Mouse (Mus musculus): Measurements from ENCODE around the gene Vps18. TPM values are rescaled to one million over a fixed set of nuclear protein-coding genes. Genes with fewer than 3 reads are reported as not detected.

Gene Vps18
- polyA plus RNA-seq, 1 experiment from 2014 or later = 17.5 TPM

GRCm38 (mm10) chr2:119304798-119305208 is 16.3 kb downstream of the Vps18 start:
- H3K36me3 ChIP-seq (ENCODE audit: control insufficient read depth, insufficient read depth, low read length) = no peaks in the 10 kb centered on the region
- no peaks in the 10 kb centered on the region for H3K27me3 ChIP-seq (ENCODE audit: control insufficient read depth, insufficient read depth, low read length)
- H3K4me2 ChIP-seq (ENCODE audit: low read depth, low read length) = no peak overlapping the region
- H3K9ac ChIP-seq (ENCODE audit: low read length) = peak overlapping the region; percentile 49; the same call in 1 of the 2 replicates
- H3K4me1 ChIP-seq (ENCODE audit: control insufficient read depth, insufficient read depth, low read length) = peaks cover 18% of the 10 kb centered on the region
- ATAC-seq (ENCODE audit: insufficient read depth, low FRiP score) = peak; percentile 68
- H3K4me3 ChIP-seq (replicated peaks; ENCODE audit: low read length) = no peak overlapping the region
- H3K27ac ChIP-seq (ENCODE audit: low read length) = peak overlapping the region; percentile 51
- 21% methylated on average over 3 of the region's 3 CpGs for WGBS
- H3K9me3 ChIP-seq (replicated peaks; ENCODE audit: control insufficient read depth, low read length) = no peaks in the 10 kb centered on the region

GRCm38 (mm10) chr2:119311544-119311943 is 23.0 kb downstream of the Vps18 start:
- Histone ChIP-seq H3K9me3 (replicated peaks; ENCODE audit: control insufficient read depth, low read length) (no peaks in the 10 kb centered on the region), H3K27me3 (ENCODE audit: control insufficient read depth, insufficient read depth, low read length) (no peaks in the 10 kb centered on the region), H3K27ac (ENCODE audit: low read length) (no peak overlapping the region), H3K4me2 (ENCODE audit: low read depth, low read length) (no peak overlapping the region), H3K9ac (ENCODE audit: low read length) (peak overlapping the region; percentile 8; the same call in 1 of the 2 replicates), H3K4me3 (replicated peaks; ENCODE audit: low read length) (no peak overlapping the region), H3K4me1 (ENCODE audit: control insufficient read depth, insufficient read depth, low read length) (no peaks in the 10 kb centered on the region), H3K36me3 (ENCODE audit: control insufficient read depth, insufficient read depth, low read length) (no peaks in the 10 kb centered on the region)
- WGBS = 31% methylated on average over 12 of the region's 12 CpGs
- no peak for ATAC-seq (ENCODE audit: insufficient read depth, low FRiP score)

- WGBS = 73% methylated on average over 2 of the region's 2 CpGs
- ATAC-seq (ENCODE audit: insufficient read depth, low FRiP score) = no peak
Measured at GRCm38 (mm10) chr2:119312380-119312958, 23.9 kb downstream of the Vps18 start.

GRCm38 (mm10) chr2:119313780-119314479 is 25.4 kb downstream of the Vps18 start:
- Histone ChIP-seq H3K9me3 (replicated peaks; ENCODE audit: control insufficient read depth, low read length) (no peaks in the 10 kb centered on the region), H3K4me2 (ENCODE audit: low read depth, low read length) (no peak overlapping the region), H3K9ac (ENCODE audit: low read length) (no peak overlapping the region), H3K36me3 (ENCODE audit: control insufficient read depth, insufficient read depth, low read length) (no peaks in the 10 kb centered on the region), H3K27me3 (ENCODE audit: control insufficient read depth, insufficient read depth, low read length) (no peaks in the 10 kb centered on the region), H3K4me1 (ENCODE audit: control insufficient read depth, insufficient read depth, low read length) (0 out of 2 replicates have a peak, but pooled peaks cover 6% of the 10 kb centered on the region), H3K4me3 (replicated peaks; ENCODE audit: low read length) (no peak overlapping the region), H3K27ac (ENCODE audit: low read length) (no peak overlapping the region; the same call in 1 of the 2 replicates)
- ATAC-seq (ENCODE audit: insufficient read depth, low FRiP score) = no peak
- WGBS = 45% methylated on average over 10 of the region's 10 CpGs

More at GRCm38 (mm10) chr2:119312380-119312958, 23.9 kb downstream of the Vps18 start:
- H3K27me3 ChIP-seq (ENCODE audit: control insufficient read depth, insufficient read depth, low read length) = no peaks in the 10 kb centered on the region
- no peak overlapping the region for H3K9ac ChIP-seq (ENCODE audit: low read length)
- H3K4me1 ChIP-seq (ENCODE audit: control insufficient read depth, insufficient read depth, low read length) = no peaks in the 10 kb centered on the region
- H3K9me3 ChIP-seq (replicated peaks; ENCODE audit: control insufficient read depth, low read length) = no peaks in the 10 kb centered on the region
- H3K36me3 ChIP-seq (ENCODE audit: control insufficient read depth, insufficient read depth, low read length) = no peaks in the 10 kb centered on the region
- H3K4me3 ChIP-seq (replicated peaks; ENCODE audit: low read length) = no peak overlapping the region
- no peak overlapping the region for H3K27ac ChIP-seq (ENCODE audit: low read length)
- no peak overlapping the region for H3K4me2 ChIP-seq (ENCODE audit: low read depth, low read length)

GRCm38 (mm10) chr2:119314742-119315310 is 26.3 kb downstream of the Vps18 start:
- H3K36me3 ChIP-seq (ENCODE audit: control insufficient read depth, insufficient read depth, low read length) = no peaks in the 10 kb centered on the region
- no peak overlapping the region for H3K9ac ChIP-seq (ENCODE audit: low read length)
- H3K4me2 ChIP-seq (ENCODE audit: low read depth, low read length) = no peak overlapping the region
- no peaks in the 10 kb centered on the region for H3K9me3 ChIP-seq (replicated peaks; ENCODE audit: control insufficient read depth, low read length)
- WGBS = 75% methylated on average over 12 of the region's 12 CpGs
- no peak for ATAC-seq (ENCODE audit: insufficient read depth, low FRiP score)
- no peak overlapping the region; the same call in 1 of the 2 replicates for H3K27ac ChIP-seq (ENCODE audit: low read length)
- no peaks in the 10 kb centered on the region for H3K27me3 ChIP-seq (ENCODE audit: control insufficient read depth, insufficient read depth, low read length)
- 0 out of 2 replicates have a peak, but pooled peaks cover 6% of the 10 kb centered on the region for H3K4me1 ChIP-seq (ENCODE audit: control insufficient read depth, insufficient read depth, low read length)
- no peak overlapping the region for H3K4me3 ChIP-seq (replicated peaks; ENCODE audit: low read length)

GRCm38 (mm10) chr2:119318043-119318710 is 29.6 kb downstream of the Vps18 start:
- WGBS = 53% methylated on average over 3 of the region's 3 CpGs
- H3K4me1 ChIP-seq (ENCODE audit: control insufficient read depth, insufficient read depth, low read length) = peaks cover 24% of the 10 kb centered on the region
- peaks cover 21% of the 10 kb centered on the region for H3K27me3 ChIP-seq (ENCODE audit: control insufficient read depth, insufficient read depth, low read length)
- H3K9ac ChIP-seq (ENCODE audit: low read length) = no peak overlapping the region
- H3K4me2 ChIP-seq (ENCODE audit: low read depth, low read length) = no peak overlapping the region
- H3K9me3 ChIP-seq (replicated peaks; ENCODE audit: control insufficient read depth, low read length) = no peaks in the 10 kb centered on the region
- H3K27ac ChIP-seq (ENCODE audit: low read length) = peak overlapping the region; percentile 84
- ATAC-seq (ENCODE audit: insufficient read depth, low FRiP score) = peak; percentile 58; the same call in 1 of the 2 replicates
- H3K36me3 ChIP-seq (ENCODE audit: control insufficient read depth, insufficient read depth, low read length) = no peaks in the 10 kb centered on the region
- H3K4me3 ChIP-seq (replicated peaks; ENCODE audit: low read length) = no peak overlapping the region

- no peak overlapping the region for H3K4me2 ChIP-seq (ENCODE audit: low read depth, low read length)
- H3K4me1 ChIP-seq (ENCODE audit: control insufficient read depth, insufficient read depth, low read length) = peaks cover 43% of the 10 kb centered on the region
- no peak for ATAC-seq (ENCODE audit: insufficient read depth, low FRiP score)
- H3K9ac ChIP-seq (ENCODE audit: low read length) = no peak overlapping the region
- H3K9me3 ChIP-seq (replicated peaks; ENCODE audit: control insufficient read depth, low read length) = no peaks in the 10 kb centered on the region
- WGBS = 69% methylated on average over 8 of the region's 8 CpGs
- no peak overlapping the region for H3K4me3 ChIP-seq (replicated peaks; ENCODE audit: low read length)
- no peaks in the 10 kb centered on the region for H3K36me3 ChIP-seq (ENCODE audit: control insufficient read depth, insufficient read depth, low read length)
- peaks cover 39% of the 10 kb centered on the region for H3K27me3 ChIP-seq (ENCODE audit: control insufficient read depth, insufficient read depth, low read length)
- H3K27ac ChIP-seq (ENCODE audit: low read length) = no peak overlapping the region
Measured at GRCm38 (mm10) chr2:119320571-119320970, 32.0 kb downstream of the Vps18 start.

- H3K9me3 ChIP-seq (replicated peaks; ENCODE audit: control insufficient read depth, low read length) = no peaks in the 10 kb centered on the region
- H3K4me1 ChIP-seq (ENCODE audit: control insufficient read depth, insufficient read depth, low read length) = peaks cover 49% of the 10 kb centered on the region
- peak overlapping the region; percentile 61 for H3K9ac ChIP-seq (ENCODE audit: low read length)
- 8% methylated on average over 48 of the region's 48 CpGs for WGBS
- H3K27me3 ChIP-seq (ENCODE audit: control insufficient read depth, insufficient read depth, low read length) = peaks cover 52% of the 10 kb centered on the region
- no peak for ATAC-seq (ENCODE audit: insufficient read depth, low FRiP score)
- H3K4me2 ChIP-seq (ENCODE audit: low read depth, low read length) = peak overlapping the region; percentile 53
- H3K36me3 ChIP-seq (ENCODE audit: control insufficient read depth, insufficient read depth, low read length) = no peaks in the 10 kb centered on the region
- no peak overlapping the region for H3K27ac ChIP-seq (ENCODE audit: low read length)
- peak overlapping the region; percentile 35 for H3K4me3 ChIP-seq (replicated peaks; ENCODE audit: low read length)
Measured at GRCm38 (mm10) chr2:119321771-119322586, 33.4 kb downstream of the Vps18 start.

All from stomach, embryonic 16.5 days (tissue).